Mouse (Mus musculus): ENCODE data around the gene Slc7a12.

The Slc7a12 gene

DNA sequence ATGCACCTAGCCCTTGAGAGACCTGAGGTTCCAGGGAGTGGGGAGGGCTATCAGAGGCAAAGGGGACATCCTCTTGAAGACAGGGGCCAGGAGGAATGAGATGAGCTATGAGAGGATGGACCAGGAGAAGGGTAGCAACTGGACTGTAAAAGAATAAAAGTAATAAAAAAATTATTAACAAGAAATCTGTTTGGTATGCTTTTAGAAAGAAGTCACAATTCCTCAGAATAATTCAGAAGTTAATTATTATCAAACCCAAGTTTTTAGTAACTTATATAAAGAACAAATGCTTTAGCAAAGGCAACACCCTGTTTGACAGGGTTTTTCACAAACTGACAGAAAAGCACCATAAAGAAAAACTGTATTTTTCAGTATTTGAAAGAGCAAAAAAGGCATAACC, at the start of gene Slc7a12:
Gene Slc7a12, plus strand, starts transcription at position 301 of the 400 bp plus-strand sequence.
- no peak for DNase-seq (ENCODE audit: low read depth, low spot score)

DNA sequence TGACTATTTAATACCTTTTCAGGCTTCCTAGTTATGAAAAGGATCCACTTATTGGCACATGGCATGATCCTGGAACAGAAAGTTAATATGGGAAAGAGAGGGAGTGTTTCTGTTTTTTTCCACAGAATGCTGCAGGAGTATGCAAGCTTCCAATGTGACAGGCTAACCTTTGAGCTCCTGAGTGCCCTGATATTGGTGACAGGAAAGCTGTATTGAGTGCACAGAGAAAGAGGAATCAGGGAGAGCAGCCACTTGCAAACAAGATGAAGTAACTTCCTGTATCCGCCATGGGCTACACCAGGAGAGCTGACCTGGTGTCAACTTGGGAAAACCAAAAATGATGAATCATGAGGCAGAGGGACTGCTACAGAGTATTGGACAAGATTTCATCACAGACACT, 48.1 kb upstream of the Slc7a12 start:
- no peak for DNase-seq (ENCODE audit: low read depth, low spot score)

DNA sequence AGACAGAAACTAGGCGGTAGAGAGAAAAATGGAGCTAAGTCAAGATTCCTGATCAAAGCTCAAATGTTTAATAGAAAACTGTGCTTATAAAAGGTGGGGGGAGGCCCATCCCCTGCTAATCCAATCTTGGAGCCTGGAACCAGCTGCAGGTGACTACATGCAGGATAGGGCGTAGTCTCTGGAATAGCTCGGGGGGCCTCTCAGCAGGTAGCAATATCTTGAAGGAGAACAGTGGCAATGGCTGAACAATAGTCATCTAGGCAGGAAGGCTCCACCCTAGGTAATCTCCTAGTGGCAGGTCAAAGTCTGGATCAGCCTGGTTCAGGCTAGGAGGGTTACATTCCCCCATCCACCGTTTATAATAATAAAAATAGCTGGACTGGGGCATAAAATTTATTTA, 34.5 kb upstream of the Slc7a12 start:
- no peak for DNase-seq (ENCODE audit: low read depth, low spot score)

DNA sequence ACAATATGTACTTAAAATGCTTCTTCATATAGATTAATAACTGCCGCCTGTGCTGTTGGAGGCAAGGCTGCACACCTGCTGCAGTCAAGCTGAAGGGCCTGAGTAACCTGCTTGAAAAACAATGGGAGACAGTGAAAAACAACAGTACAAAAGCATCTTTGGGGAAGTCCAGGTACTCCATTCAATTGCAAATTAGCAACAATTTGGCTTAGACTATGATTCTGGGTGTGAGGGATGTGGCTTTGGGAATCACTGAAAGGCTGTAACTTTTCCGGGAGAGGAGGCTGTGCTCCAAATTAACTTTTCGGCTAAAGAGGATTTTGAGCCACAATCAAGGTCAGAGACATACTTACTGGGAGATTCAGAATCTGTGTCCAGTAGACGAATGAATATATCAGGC, 33.8 kb upstream of the Slc7a12 start:
- DNase-seq (ENCODE audit: low read depth, low spot score): no peak
